Mouse (Mus musculus): ENCODE measurements at regions not wholly inside any gene's neighbourhood (a gene's known extent, or its start where the extent isn't known, plus 50 kb on each side); places are given as distances from the start of the nearest gene placed in this dataset.
"Not testable (repeated sequence)": the region's sequence is repeated elsewhere in the genome, so short reads cannot be mapped to it uniquely, and the experiment has no call there.

DNA sequence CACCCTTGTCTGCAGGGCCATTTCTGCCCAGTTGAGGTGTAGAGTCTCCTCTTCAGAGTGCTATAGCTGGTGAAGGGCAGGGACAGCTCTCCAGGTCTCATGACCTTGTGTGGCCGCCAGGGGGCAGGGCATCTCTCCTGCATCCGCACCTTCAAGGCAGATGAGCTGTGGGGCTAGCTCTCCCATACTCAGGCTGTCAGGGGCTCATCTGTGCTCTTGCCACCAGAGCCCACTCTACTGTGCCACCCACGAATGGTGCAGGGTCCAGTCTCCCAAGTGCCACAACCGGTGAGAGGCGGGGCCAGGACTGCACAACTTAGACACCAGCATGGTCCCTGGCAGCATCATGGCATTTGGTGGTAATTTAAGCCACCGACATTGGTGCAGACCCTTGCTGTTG lies 111.3 kb downstream of the Syt10 start:
- DNase-seq (ENCODE audit: extremely low spot score in 1 of 2, low spot score in 2 of 2), result peak in 1 of 2 experiments; percentile 35
- intact Hi-C loops (cut with DNase I), result no loop called here

GRCm38 (mm10) chr15:89724356-89724755 lies 117.3 kb downstream of the Syt10 start:
- intact Hi-C loops (cut with DNase I), result no loop called here
- peak in 1 of 2 experiments; percentile 25 for DNase-seq (ENCODE audit: extremely low spot score in 1 of 2, low spot score in 2 of 2)

- no peak for DNase-seq (ENCODE audit: extremely low spot score in 1 of 2, low spot score in 2 of 2)
- intact Hi-C loops (cut with DNase I), result no loop called here
These were observed 105.5 kb upstream of the Rabl2 start for GRCm38 (mm10) chr15:89697221-89697620.

DNA sequence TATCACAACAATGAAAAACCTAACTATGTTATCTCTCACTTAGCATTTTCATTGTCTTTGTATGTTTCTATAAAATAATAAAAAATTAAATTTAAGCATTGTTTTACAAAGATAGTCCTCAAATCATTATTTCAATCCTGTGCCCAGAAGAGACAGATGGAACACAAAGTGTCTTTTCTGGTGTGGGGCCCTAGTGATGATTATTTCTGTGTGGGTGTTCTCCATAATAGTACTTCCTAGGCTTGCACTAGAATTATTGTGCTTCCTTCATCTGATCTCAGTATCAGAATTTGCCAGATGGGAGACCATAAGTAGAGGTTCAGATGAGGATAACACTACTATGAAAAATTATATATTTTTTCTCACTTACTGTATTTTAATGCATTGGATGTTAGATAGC lies 84.6 kb upstream of the Rabl2 start:
- intact Hi-C loops (cut with DNase I), result no loop called here

GRCm38 (mm10) chr15:89656558-89656957 lies 64.8 kb upstream of the Rabl2 start:
- DNase-seq (ENCODE audit: extremely low spot score in 1 of 2, low spot score in 2 of 2); intact Hi-C loops (cut with DNase I): not testable (repeated sequence)

More for the DNA sequence above, 84.6 kb upstream of the Rabl2 start:
- no peak for DNase-seq (ENCODE audit: extremely low spot score in 1 of 2, low spot score in 2 of 2)
